Mouse (Mus musculus) limb, embryonic 12.5 days (tissue): ENCODE data around the gene Ttyh3. TPM values are rescaled to one million over a fixed set of nuclear protein-coding genes. Genes with fewer than 3 reads are reported as not detected.
A peak's percentile ranks its signal among the peaks of the same experiment; 100 is the strongest.

Source experiments
- ATAC-seq: fragments of 200-750 bp; cut with Nextera tagmentation; 2 replicates; pipeline ENCODE4 v1.8.0; 2017; ENCODE audit warnings: low read depth, moderate TSS enrichment; ENCODE audit not compliant: insufficient number of reproducible peaks, insufficient read depth, low FRiP score, low TSS enrichment
- H3K27ac ChIP-seq: fragments of 300-500 bp; sonication (generic); 2 replicates; pipeline ENCODE4 v1.5.1; 2016; ENCODE audit warnings: mild to moderate bottlenecking, moderate library complexity
- H3K27me3 ChIP-seq: fragments of 300-500 bp; sonication (generic); 2 replicates; pipeline ENCODE4 v1.6.1; 2016; ENCODE audit warnings: mild to moderate bottlenecking, moderate library complexity
- H3K36me3 ChIP-seq: fragments of 300-500 bp; sonication (generic); 2 replicates; pipeline ENCODE4 v1.6.1; 2016; ENCODE audit warnings: mild to moderate bottlenecking, moderate library complexity
- H3K4me1 ChIP-seq: fragments of 300-500 bp; sonication (generic); replicated peaks from 2 replicates; pipeline ENCODE4 v1.6.1; 2016
- H3K4me2 ChIP-seq: fragments of 300-500 bp; sonication (generic); 2 replicates; pipeline ENCODE4 v1.6.1; 2016; ENCODE audit warnings: mild to moderate bottlenecking, moderate library complexity
- H3K4me3 ChIP-seq: fragments of 300-500 bp; sonication (generic); replicated peaks from 2 replicates; pipeline ENCODE4 v1.5.1; 2016; ENCODE audit warnings: mild to moderate bottlenecking
- H3K9ac ChIP-seq: fragments of 300-500 bp; sonication (generic); replicated peaks from 2 replicates; pipeline ENCODE4 v1.6.1; 2016; ENCODE audit warnings: mild to moderate bottlenecking, moderate library complexity
- H3K9me3 ChIP-seq: fragments of 300-500 bp; sonication (generic); 2 replicates; pipeline ENCODE4 v1.6.1; 2016; ENCODE audit warnings: mild to moderate bottlenecking, moderate library complexity
- WGBS: fragments of 180-500 bp; shearing (Covaris S2); methylation state at CpG from one replicate; pipeline ENCODE4 v1.1.7; 2016; 5-methylcytosine and 5-hydroxymethylcytosine counted together
- polyA plus RNA-seq: library from polyadenylated mRNA; unstranded; fragments of >200 nt; fragmentation: Nextera tagmentation; extraction: Ambion mirVana; gene quantifications from 2 replicates; pipeline ENCODE4 v1.2.1, GENCODE M21; 2016

The Ttyh3 gene
- polyA plus RNA-seq, 1 experiment from 2014 or later: 48.8 TPM

DNA sequence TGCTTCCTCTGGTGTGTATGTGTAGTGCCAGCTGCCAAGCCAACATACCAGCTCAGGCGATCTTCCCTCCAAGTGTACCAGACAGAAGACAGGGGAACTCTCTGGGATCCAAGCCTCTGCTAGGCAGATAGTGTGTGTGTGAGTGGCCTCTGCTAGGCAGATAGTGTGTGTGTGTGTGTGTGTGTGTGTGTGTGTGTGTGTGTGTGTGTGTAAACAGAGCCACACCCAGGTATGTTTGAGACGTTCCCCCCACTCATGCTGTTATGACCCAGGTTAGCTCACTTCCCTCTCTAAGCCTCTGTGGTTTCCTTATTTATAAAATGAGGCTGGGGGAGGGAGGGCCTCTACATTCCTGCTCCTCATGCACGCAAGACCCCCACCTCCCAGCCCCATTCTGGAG is 52.4 kb downstream of the Ttyh3 start:
- Histone ChIP-seq H3K9ac (no peak overlapping the region), H3K9me3 (no peaks in the 10 kb centered on the region), H3K4me2 (no peak overlapping the region), H3K27ac (no peak overlapping the region), H3K4me3 (no peak overlapping the region), H3K36me3 (no peaks in the 10 kb centered on the region), H3K4me1 (peaks cover 13% of the 10 kb centered on the region), H3K27me3 (no peaks in the 10 kb centered on the region; the same call in 1 of the 2 replicates)
- 58% methylated on average over 3 of the region's 3 CpGs for WGBS
- ATAC-seq: no peak

DNA sequence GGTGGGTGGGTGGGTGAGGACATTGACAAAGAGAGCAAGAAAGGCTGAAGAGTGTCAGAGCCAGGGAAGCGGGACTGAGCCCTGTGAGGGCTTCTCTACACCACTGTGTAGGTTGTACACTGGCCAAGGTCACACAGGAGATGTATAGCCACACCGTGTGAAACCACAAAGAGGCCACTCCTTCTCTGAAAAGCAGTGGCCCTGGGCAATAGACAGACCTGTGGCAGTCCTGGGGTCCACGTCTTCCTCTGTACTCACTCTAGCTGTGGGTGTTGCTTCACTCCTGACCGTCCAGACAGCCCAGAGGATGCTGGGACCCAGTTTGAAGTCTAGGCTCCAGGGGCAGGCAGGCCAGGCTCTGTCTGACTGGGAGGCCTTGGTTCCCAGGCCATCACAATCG is 54.0 kb downstream of the Ttyh3 start:
- Histone ChIP-seq H3K4me2 (no peak overlapping the region), H3K27ac (no peak overlapping the region), H3K9ac (no peak overlapping the region), H3K4me3 (no peak overlapping the region), H3K27me3 (no peaks in the 10 kb centered on the region; the same call in 1 of the 2 replicates), H3K4me1 (peaks cover 13% of the 10 kb centered on the region), H3K36me3 (no peaks in the 10 kb centered on the region), H3K9me3 (no peaks in the 10 kb centered on the region)
- WGBS: 74% methylated on average over 5 of the region's 5 CpGs
- no peak for ATAC-seq

DNA sequence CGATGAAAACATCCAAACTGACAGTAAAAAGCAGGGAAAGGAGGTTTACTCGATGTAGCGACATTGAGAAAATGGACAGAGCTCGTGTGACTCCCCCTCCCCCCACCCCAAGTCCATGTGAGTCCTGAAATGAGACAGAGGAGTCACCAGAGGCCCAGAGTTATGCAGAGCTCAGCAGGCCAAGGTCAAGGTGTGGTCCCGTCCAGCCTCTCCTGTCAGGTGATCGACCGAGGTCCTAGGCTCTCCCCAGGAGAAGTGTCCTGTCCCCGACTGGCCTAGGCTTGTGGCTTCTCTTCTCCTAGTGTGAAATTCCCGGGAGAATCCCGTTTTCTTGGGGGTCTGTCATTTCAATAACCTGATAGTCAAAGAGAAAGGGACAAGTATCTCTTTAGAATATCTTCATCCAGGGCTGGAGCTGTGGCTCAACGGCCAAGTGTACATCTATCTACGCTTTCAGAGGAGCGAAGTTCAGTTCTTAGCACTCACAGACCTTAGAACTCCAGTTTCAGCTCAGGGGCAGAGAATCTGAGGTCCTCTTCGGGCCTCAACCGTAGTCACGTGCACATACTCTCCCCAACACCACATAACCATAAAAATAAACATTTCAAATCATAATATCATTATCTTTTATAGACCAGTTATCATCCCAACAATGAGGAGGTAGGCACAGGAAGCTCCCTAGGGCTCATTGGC is 59.6 kb downstream of the Ttyh3 start:
- H3K4me1 ChIP-seq: peaks cover 7% of the 10 kb centered on the region
- no peak overlapping the region for H3K27ac ChIP-seq
- H3K4me2 ChIP-seq: no peak overlapping the region
- no peak overlapping the region for H3K4me3 ChIP-seq
- no peak overlapping the region for H3K9ac ChIP-seq
- no peaks in the 10 kb centered on the region for H3K36me3 ChIP-seq
- no peak for ATAC-seq
- whole genome bisulfite sequencing: 87% methylated on average over 16 of the region's 16 CpGs
- no peaks in the 10 kb centered on the region for H3K9me3 ChIP-seq
- no peaks in the 10 kb centered on the region for H3K27me3 ChIP-seq

DNA sequence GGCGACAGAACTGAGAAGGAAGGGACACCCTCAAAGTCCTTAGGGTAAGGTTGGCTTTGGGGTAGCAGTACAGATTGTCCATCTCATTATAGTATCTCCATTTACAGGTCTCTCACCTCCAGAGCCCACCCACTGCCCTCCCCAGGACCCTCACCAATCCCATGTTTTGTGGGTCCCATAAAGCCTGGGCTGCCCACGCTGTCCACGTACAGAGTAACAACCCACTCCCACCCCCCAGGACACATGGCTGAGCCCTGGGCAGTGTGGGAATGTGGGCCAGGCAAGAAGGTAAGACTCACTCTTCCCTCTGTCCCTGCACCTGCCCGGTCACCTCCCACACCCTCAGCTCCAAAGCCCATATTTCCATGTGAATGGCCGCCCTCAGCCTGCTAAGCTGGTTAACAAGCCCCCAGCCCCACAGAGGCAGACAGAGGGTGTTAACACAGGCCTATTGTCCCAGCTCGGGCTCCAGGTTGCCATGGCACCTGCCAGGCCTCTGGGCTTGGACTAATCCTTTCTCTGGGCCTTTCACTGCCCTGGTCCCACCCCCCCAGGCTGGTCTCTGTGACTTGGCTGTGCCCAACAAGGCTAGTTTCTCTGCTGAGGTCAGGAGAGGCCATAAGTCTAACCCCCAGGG is 65.0 kb downstream of the Ttyh3 start:
- Histone ChIP-seq H3K27ac (peak overlapping the region; percentile 79), H3K4me1 (peaks cover 54% of the 10 kb centered on the region), H3K9me3 (no peaks in the 10 kb centered on the region), H3K4me2 (peak overlapping the region; percentile 16; the same call in 1 of the 2 replicates), H3K4me3 (no peak overlapping the region), H3K36me3 (no peaks in the 10 kb centered on the region), H3K27me3 (no peaks in the 10 kb centered on the region), H3K9ac (no peak overlapping the region)
- 0 out of 2 replicates have a peak, but pooled peaks have one; percentile 32 for ATAC-seq
- 31% methylated on average over 6 of the region's 6 CpGs for WGBS

DNA sequence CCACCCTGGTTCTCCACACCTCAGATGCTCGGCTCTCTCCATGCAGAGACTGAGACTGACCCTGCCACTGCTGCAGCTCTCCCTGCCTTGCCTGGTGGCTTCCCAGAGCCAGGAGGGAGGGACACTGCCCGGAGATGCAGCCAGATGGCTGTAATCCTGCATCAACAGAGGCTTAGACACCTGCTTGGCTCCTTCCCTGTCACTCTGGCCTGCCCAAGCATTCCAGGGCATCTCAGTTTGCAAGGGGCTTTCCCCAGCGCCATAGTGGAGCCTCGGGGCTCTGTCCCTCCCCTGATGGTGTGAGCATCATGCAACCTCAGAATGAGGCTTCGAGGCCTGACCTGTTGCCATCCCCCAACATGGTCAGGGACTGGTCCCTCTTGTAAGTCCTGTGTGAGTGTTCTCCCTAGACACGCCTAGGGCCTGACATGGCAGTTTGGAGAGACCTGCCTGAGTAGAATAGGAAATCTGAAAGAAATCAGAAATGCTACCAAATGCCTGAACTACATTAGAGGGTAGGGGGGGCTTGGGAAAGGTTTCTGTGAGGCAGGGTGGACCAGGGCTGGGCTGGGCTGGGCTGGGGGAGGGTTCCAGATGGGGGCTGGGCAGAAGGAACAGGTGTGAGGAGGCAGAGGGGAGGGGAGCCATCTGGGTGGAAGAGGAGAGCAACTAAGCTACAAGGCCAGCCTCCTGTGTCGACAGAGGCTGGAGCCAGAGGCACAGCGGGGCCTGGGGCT is 65.7 kb downstream of the Ttyh3 start:
- peak; percentile 34; the same call in 1 of the 2 replicates for ATAC-seq
- H3K36me3 ChIP-seq: no peaks in the 10 kb centered on the region
- peak overlapping the region; percentile 79 for H3K27ac ChIP-seq
- H3K9me3 ChIP-seq: no peaks in the 10 kb centered on the region
- WGBS: 20% methylated on average over 8 of the region's 8 CpGs
- no peak overlapping the region for H3K4me3 ChIP-seq
- H3K4me2 ChIP-seq: 0 out of 2 replicates have a peak overlapping the region, but pooled peaks have one; percentile 16
- no peaks in the 10 kb centered on the region for H3K27me3 ChIP-seq
- H3K9ac ChIP-seq: no peak overlapping the region
- H3K4me1 ChIP-seq: peaks cover 58% of the 10 kb centered on the region

DNA sequence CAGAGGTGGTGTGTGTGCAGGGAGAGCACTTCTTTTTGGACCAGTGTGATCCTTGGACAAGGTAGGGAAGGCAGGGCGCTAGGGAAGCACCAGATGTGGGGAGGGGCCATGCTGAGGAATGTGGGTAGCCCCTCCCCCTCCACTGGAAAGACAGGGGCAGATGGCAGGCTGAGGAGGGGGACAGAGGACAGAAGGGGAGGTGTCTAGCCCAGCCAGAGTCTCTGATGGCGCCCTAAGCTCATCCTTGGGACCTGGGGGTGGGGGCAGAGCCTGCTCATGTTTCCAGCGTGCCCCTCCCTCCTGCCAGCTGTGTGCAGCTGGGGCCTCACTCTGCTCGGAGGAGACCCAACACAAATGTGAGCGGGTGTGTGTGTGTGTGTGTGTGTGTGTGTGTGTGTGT is 67.3 kb downstream of the Ttyh3 start:
- Histone ChIP-seq H3K4me1 (peaks cover 56% of the 10 kb centered on the region), H3K4me2 (peak overlapping the region; percentile 37), H3K36me3 (no peaks in the 10 kb centered on the region), H3K9ac (no peak overlapping the region), H3K27ac (peak overlapping the region; percentile 75), H3K4me3 (no peak overlapping the region), H3K27me3 (no peaks in the 10 kb centered on the region), H3K9me3 (no peaks in the 10 kb centered on the region)
- peak; percentile 35 for ATAC-seq
- WGBS: 4% methylated on average over 5 of the region's 5 CpGs

DNA sequence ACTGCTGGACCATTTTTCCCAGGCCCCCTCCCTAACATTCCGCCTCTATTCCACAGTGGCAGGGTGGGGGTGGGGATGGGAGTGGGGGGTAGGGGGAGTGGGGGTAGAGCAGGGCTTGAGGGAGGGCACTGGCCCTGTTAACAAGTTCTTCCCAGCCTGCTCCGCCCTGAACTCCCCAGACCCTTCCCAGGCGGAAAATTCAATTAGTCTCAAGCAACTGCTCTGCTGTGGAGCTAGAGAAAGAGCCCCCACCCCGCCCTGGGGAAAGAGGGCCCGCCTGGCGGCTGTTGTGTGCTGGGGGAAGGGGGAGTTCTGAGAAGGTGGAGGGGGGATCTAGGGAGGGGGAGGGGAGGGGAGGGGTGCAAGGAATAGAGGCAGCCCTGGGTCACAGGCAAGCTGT is 69.1 kb downstream of the Ttyh3 start:
- H3K27ac ChIP-seq: peak overlapping the region; percentile 82
- H3K4me1 ChIP-seq: peaks cover 56% of the 10 kb centered on the region
- peak overlapping the region; percentile 17; the same call in 1 of the 2 replicates for H3K4me2 ChIP-seq
- H3K36me3 ChIP-seq: no peaks in the 10 kb centered on the region
- H3K4me3 ChIP-seq: no peak overlapping the region
- WGBS: 5% methylated on average over 6 of the region's 6 CpGs
- no peaks in the 10 kb centered on the region for H3K9me3 ChIP-seq
- no peak overlapping the region for H3K9ac ChIP-seq
- no peaks in the 10 kb centered on the region for H3K27me3 ChIP-seq
- 0 out of 2 replicates have a peak, but pooled peaks have one; percentile 50 for ATAC-seq

DNA sequence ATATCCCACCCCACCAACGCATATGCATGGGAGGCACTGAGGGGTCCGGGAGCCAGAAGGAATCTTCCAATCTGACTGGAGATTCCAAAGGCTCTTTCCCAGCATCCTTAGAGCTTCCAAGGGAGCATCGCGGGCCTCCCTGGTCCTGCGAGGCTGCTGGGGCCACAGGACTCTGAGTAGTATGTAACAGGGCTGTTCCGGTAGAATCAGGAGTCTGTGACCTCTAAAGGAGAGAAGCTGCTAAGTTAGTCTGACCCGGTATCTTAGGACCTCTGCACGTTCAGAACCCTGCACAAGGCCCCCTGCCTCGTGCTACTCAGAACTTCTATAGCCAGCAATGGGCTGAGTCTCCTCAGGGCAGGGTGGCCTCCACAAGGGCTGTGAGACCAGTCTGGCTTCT is 69.6 kb downstream of the Ttyh3 start:
- Histone ChIP-seq H3K27me3 (no peaks in the 10 kb centered on the region), H3K4me1 (peaks cover 51% of the 10 kb centered on the region), H3K4me3 (no peak overlapping the region), H3K36me3 (no peaks in the 10 kb centered on the region), H3K9me3 (no peaks in the 10 kb centered on the region), H3K9ac (no peak overlapping the region), H3K27ac (peak overlapping the region; percentile 82), H3K4me2 (peak overlapping the region; percentile 17; the same call in 1 of the 2 replicates)
- no peak for ATAC-seq
- 41% methylated on average over 9 of the region's 9 CpGs for WGBS

DNA sequence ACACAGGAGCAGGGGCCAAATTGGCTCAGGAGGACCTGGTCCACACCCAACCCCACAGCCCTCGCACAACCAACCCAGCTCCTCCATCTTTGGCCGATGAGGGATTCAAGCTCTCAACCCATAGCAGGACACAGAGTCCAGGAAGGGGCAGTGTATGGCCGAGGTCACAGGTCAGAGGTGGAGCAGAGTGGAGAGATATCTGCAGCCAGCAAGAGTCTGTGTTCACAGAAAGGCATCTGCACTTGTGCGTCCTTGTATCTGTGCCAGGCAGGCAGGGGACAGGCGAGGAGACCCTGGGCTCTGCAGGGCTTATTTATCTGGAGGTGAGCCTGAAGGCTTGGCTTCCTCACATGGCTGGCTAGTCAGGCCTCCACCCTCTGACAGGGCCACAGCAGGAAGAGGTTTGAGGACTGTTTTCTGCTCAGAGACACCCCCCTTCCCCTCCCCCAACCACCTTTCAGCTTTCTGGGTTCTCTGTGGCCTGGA is 73.4 kb downstream of the Ttyh3 start:
- Histone ChIP-seq H3K36me3 (no peaks in the 10 kb centered on the region), H3K27ac (no peak overlapping the region), H3K4me3 (no peak overlapping the region), H3K27me3 (no peaks in the 10 kb centered on the region), H3K9me3 (no peaks in the 10 kb centered on the region), H3K4me1 (peaks cover 20% of the 10 kb centered on the region), H3K4me2 (no peak overlapping the region), H3K9ac (no peak overlapping the region)
- no peak for ATAC-seq
- 62% methylated on average over 5 of the region's 5 CpGs for WGBS

DNA sequence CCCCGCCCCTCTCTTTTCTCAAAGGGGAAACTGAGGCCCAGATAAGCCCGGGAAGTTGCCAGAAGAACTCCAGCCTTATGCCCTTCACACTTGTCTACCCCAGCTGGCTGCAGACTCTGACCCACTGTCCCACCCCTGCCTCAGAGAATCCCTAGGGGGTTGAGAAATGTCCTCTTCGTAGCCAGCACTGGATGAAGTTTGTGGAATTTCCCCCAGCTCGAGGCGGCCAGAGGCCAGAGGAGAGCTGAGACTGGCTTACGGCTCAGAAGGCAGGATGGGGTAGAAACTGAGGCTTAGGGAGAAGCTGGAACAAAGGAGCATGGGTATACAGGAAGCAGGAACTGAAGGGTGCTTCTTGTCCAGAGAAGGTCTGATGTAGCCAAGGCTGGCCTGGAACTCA is 76.2 kb downstream of the Ttyh3 start:
- Histone ChIP-seq H3K9ac (no peak overlapping the region), H3K4me1 (peaks cover 11% of the 10 kb centered on the region; the same call in 1 of the 2 replicates), H3K4me2 (no peak overlapping the region), H3K4me3 (no peak overlapping the region), H3K9me3 (no peaks in the 10 kb centered on the region), H3K27ac (no peak overlapping the region), H3K36me3 (no peaks in the 10 kb centered on the region), H3K27me3 (no peaks in the 10 kb centered on the region)
- no peak for ATAC-seq
- 70% methylated on average over 6 of the region's 6 CpGs for WGBS

DNA sequence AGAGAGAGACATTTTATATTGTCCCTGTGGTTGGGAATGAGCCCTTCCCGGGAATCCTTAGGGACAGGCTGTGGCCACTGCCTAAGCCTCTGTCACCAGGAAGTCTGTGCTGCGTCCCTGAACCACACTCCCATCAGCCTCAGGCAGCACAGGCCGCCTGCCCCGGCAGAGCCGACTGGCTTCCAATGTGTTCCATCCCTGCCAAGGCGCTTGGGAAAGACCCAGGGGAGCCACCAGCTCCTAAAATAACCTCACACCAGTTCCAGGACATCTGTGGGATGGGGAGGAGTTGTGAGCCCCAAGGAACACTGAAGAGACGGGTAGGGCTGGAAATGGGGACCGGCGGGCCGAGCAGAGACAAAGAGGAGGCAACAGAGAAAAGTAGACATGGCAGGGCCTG is 77.2 kb downstream of the Ttyh3 start:
- Histone ChIP-seq H3K27me3 (no peaks in the 10 kb centered on the region), H3K36me3 (no peaks in the 10 kb centered on the region), H3K9ac (no peak overlapping the region), H3K4me3 (no peak overlapping the region), H3K4me2 (no peak overlapping the region), H3K27ac (no peak overlapping the region), H3K9me3 (no peaks in the 10 kb centered on the region), H3K4me1 (peaks cover 17% of the 10 kb centered on the region; the same call in 1 of the 2 replicates)
- WGBS: 64% methylated on average over 10 of the region's 10 CpGs
- ATAC-seq: no peak
